Mouse (Mus musculus) testis, adult 2 months (tissue): Measurements from ENCODE around the gene Traf2. TPM values are rescaled to one million over a fixed set of nuclear protein-coding genes. Genes with fewer than 3 reads are reported as not detected.

Experiments
- H3K27ac ChIP-seq: fragments of 200-500 bp; 2 replicates; pipeline ENCODE4 v1.5.1; 2012; ENCODE audit warnings: low read depth, low read length; ENCODE audit not compliant: control insufficient read depth, insufficient read depth
- H3K27me3 ChIP-seq: fragments of 200-500 bp; 2 replicates; pipeline ENCODE4 v1.6.1; 2012; ENCODE audit warnings: mild to moderate bottlenecking, low read length, moderate library complexity; ENCODE audit not compliant: control insufficient read depth, insufficient read depth
- H3K36me3 ChIP-seq: fragments of 200-500 bp; 2 replicates; pipeline ENCODE4 v1.6.1; 2012; ENCODE audit warnings: mild to moderate bottlenecking, low read length; ENCODE audit not compliant: control insufficient read depth, insufficient read depth
- H3K4me1 ChIP-seq: fragments of 200-500 bp; 2 replicates; pipeline ENCODE4 v1.6.1; 2012; ENCODE audit warnings: low read length; ENCODE audit not compliant: control insufficient read depth, insufficient read depth
- H3K4me3 ChIP-seq: fragments of 200-500 bp; 2 replicates; pipeline ENCODE4 v1.5.1; 2012; ENCODE audit warnings: low read depth, mild to moderate bottlenecking, low read length, moderate library complexity, mixed read lengths; ENCODE audit not compliant: control insufficient read depth
- CTCF ChIP-seq: fragments of 200-500 bp; IDR thresholded peaks from 2 replicates; pipeline ENCODE4 v1.5.1; 2012; ENCODE audit warnings: low read depth, mild to moderate bottlenecking, inconsistent platforms, low read length, moderate library complexity; ENCODE audit not compliant: control insufficient read depth, insufficient read depth, insufficient replicate concordance
- POLR2A ChIP-seq: fragments of 200-500 bp; IDR thresholded peaks from 2 replicates; pipeline ENCODE4 v1.6.1; 2012; ENCODE audit warnings: low read depth, mild to moderate bottlenecking, inconsistent platforms, low read length, moderate library complexity; ENCODE audit not compliant: control insufficient read depth
- polyA plus RNA-seq: library from polyadenylated mRNA; depleted of rRNA; stranded (reverse); fragments of >200 nt; gene quantifications from 2 replicates; pipeline ENCODE4 v1.2.3, GENCODE M21; 2012; rRNA removed

Gene Traf2
- polyA plus RNA-seq, 1 experiment, result 12.2 TPM

- Histone ChIP-seq H3K27me3 (no peaks in the 10 kb centered on the region), H3K4me3 (no peak overlapping the region), H3K27ac (peak overlapping the region; percentile 79), H3K4me1 (peaks cover 9% of the 10 kb centered on the region), H3K36me3 (no peaks in the 10 kb centered on the region)
- TF ChIP-seq POLR2A (no peak), CTCF (no peak)
These were observed 77.5 kb downstream of the Traf2 start for GRCm38 (mm10) chr2:25468962-25469915.

Other genes with a start within 250 kb of the Traf2 start
- 0.38 and 0.75 TPM in 2 replicates for gene Grin1, start 227.8 kb downstream of the Traf2 start, polyA plus RNA-seq
- 25.4 and 29.3 TPM in 2 replicates for gene Man1b1, start 214.6 kb downstream of the Traf2 start, polyA plus RNA-seq
- 4.0 and 5.0 TPM in 2 replicates for gene Dpp7, start 190.6 kb downstream of the Traf2 start, polyA plus RNA-seq
- gene Uap1l1, start 181.3 kb downstream of the Traf2 start, polyA plus RNA-seq, result 1.7 and 2.2 TPM in 2 replicates
- 1.1 and 1.3 TPM in 2 replicates for gene Sapcd2, start 174.6 kb downstream of the Traf2 start, polyA plus RNA-seq
- 6.2 and 6.5 TPM in 2 replicates for gene Entpd2, start 151.1 kb downstream of the Traf2 start, polyA plus RNA-seq
- 13.6 and 15.9 TPM in 2 replicates for gene Npdc1, start 147.6 kb downstream of the Traf2 start, polyA plus RNA-seq
- 0.10 TPM in 1 of 2 replicates, not detected in the other for gene Fut7, start 123.7 kb downstream of the Traf2 start, polyA plus RNA-seq
- 17.3 and 18.3 TPM in 2 replicates for gene Abca2, start 118.2 kb downstream of the Traf2 start, polyA plus RNA-seq
- 0.78 and 11.8 TPM in 2 replicates for gene Clic3, start 90.1 kb downstream of the Traf2 start, polyA plus RNA-seq
- gene Paxx, start 85.8 kb downstream of the Traf2 start, polyA plus RNA-seq, result 34.3 and 35.8 TPM in 2 replicates
- gene Ptgds, start 76.9 kb downstream of the Traf2 start, polyA plus RNA-seq, result 311 and 369 TPM in 2 replicates
- 5.7 TPM in 1 of 2 replicates, not detected in the other for gene Lcn12, start 53.0 kb downstream of the Traf2 start, polyA plus RNA-seq
- 137 and 166 TPM in 2 replicates for gene Fbxw5, start 46.2 kb downstream of the Traf2 start, polyA plus RNA-seq
- gene C8g, start 45.2 kb downstream of the Traf2 start, polyA plus RNA-seq, result 58.4 and 70.5 TPM in 2 replicates
- 170 and 227 TPM in 2 replicates for gene Edf1, start 10.9 kb upstream of the Traf2 start, polyA plus RNA-seq
- gene Mamdc4, start 27.9 kb upstream of the Traf2 start, polyA plus RNA-seq, result 1.7 and 8.5 TPM in 2 replicates
- gene Phpt1, start 28.3 kb upstream of the Traf2 start, polyA plus RNA-seq, result 102 and 112 TPM in 2 replicates
- 0.11 and 0.19 TPM in 2 replicates for gene Ajm1, start 34.8 kb upstream of the Traf2 start, polyA plus RNA-seq
- 40.9 and 46.2 TPM in 2 replicates for gene Rabl6, start 61.6 kb upstream of the Traf2 start, polyA plus RNA-seq
- gene Ccdc183, start 70.7 kb upstream of the Traf2 start, polyA plus RNA-seq, result 101 and 107 TPM in 2 replicates
- gene Tmem141, start 75.1 kb upstream of the Traf2 start, polyA plus RNA-seq, result 24.0 and 26.8 TPM in 2 replicates
- 0.07 and 0.54 TPM in 2 replicates for gene Fcna, start 81.1 kb upstream of the Traf2 start, polyA plus RNA-seq
- gene Lcn8, start 106.2 kb upstream of the Traf2 start, polyA plus RNA-seq, result not detected in 2 replicates
- not detected in 2 replicates for gene Lcn5, start 111.0 kb upstream of the Traf2 start, polyA plus RNA-seq
- not detected in 2 replicates for gene Lcn6, start 129.8 kb upstream of the Traf2 start, polyA plus RNA-seq
- not detected in 2 replicates for gene Lcn10, start 135.8 kb upstream of the Traf2 start, polyA plus RNA-seq
- not detected in 2 replicates for gene Obp2a, start 153.1 kb upstream of the Traf2 start, polyA plus RNA-seq
- 6.3 and 6.4 TPM in 2 replicates for gene Bmyc, start 159.8 kb upstream of the Traf2 start, polyA plus RNA-seq
- not detected in 2 replicates for gene Obp2b, start 190.1 kb upstream of the Traf2 start, polyA plus RNA-seq
- gene Lcn3, start 218.6 kb upstream of the Traf2 start, polyA plus RNA-seq, result not detected in 2 replicates
- gene Lcn11, start 230.1 kb upstream of the Traf2 start, polyA plus RNA-seq, result not detected in 2 replicates
- 14.4 and 17.0 TPM in 2 replicates for gene Gm13539, start 235.3 kb upstream of the Traf2 start, polyA plus RNA-seq